Mouse (Mus musculus): Measurements from ENCODE around the gene Ffar3. TPM values are rescaled to one million over a fixed set of nuclear protein-coding genes. Genes with fewer than 3 reads are reported as not detected.
"Not testable (repeated sequence)": the region's sequence is repeated elsewhere in the genome, so short reads cannot be mapped to it uniquely, and the experiment has no call there.

Ffar3 gene
- polyA plus RNA-seq, 1 experiment from 2014 or later, result 0.12 TPM

DNA sequence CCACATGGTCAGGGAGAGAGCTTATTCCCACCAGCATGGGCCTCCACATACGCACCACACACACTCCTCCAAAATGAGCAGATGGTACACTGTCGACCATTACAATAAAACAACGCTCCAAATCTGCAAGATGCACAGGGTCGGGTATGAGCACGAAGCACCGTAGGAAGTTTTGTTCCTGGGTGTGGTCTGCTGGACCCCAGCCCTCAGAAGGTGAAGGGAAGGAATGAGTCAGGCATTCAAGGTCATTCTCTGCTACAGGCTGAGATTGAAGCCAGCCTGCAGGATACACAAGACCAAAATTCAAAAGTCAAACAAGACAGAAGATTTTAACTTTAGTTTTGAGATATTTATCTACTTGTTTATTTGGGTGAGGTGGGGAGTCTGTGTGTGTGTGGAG is 8.0 kb downstream of the Ffar3 start:
- WGBS, result 74% methylated on average over 6 of the region's 6 CpGs
- Histone ChIP-seq H3K27ac (ENCODE audit: low read length) (no peak overlapping the region), H3K4me1 (ENCODE audit: insufficient read depth, low read length) (no peaks in the 10 kb centered on the region), H3K4me3 (ENCODE audit: low read length) (no peak overlapping the region), H3K36me3 (ENCODE audit: insufficient read depth, low read length) (no peaks in the 10 kb centered on the region), H3K9ac (replicated peaks; ENCODE audit: low read length) (no peak overlapping the region), H3K4me2 (replicated peaks; ENCODE audit: low read depth, low read length) (no peak overlapping the region), H3K27me3 (ENCODE audit: insufficient read depth, low read length) (no peaks in the 10 kb centered on the region), H3K9me3 (ENCODE audit: low read length) (no peaks in the 10 kb centered on the region)
- ATAC-seq (ENCODE audit: low FRiP score, low TSS enrichment), result no peak

DNA sequence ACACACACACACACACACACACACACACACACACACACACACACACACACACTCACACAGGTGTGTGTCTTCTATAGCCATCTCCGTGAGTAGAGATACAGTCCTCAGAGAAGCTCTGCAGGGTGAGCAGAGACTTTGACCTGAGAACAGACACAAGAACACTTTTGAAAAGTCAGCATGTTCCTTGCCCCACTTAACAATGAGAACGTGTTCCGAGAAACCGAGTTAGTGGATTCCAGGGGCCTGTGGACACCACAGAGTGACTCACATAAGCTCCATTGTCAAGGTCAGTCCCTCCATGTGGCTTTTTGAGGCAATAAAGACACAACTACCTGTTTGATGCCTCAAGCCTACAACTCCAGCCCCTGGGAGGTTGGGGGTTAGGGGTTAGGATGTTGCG is 8.6 kb downstream of the Ffar3 start:
- ATAC-seq (ENCODE audit: low FRiP score, low TSS enrichment), result no peak
- no peak overlapping the region for H3K4me3 ChIP-seq (ENCODE audit: low read length)
- WGBS, result 79% methylated on average over 5 of the region's 5 CpGs
- no peaks in the 10 kb centered on the region for H3K36me3 ChIP-seq (ENCODE audit: insufficient read depth, low read length)
- no peak overlapping the region for H3K9ac ChIP-seq (replicated peaks; ENCODE audit: low read length)
- H3K27ac ChIP-seq (ENCODE audit: low read length), result no peak overlapping the region
- H3K27me3 ChIP-seq (ENCODE audit: insufficient read depth, low read length), result no peaks in the 10 kb centered on the region
- H3K9me3 ChIP-seq (ENCODE audit: low read length), result no peaks in the 10 kb centered on the region
- no peaks in the 10 kb centered on the region for H3K4me1 ChIP-seq (ENCODE audit: insufficient read depth, low read length)
- no peak overlapping the region for H3K4me2 ChIP-seq (replicated peaks; ENCODE audit: low read depth, low read length)

DNA sequence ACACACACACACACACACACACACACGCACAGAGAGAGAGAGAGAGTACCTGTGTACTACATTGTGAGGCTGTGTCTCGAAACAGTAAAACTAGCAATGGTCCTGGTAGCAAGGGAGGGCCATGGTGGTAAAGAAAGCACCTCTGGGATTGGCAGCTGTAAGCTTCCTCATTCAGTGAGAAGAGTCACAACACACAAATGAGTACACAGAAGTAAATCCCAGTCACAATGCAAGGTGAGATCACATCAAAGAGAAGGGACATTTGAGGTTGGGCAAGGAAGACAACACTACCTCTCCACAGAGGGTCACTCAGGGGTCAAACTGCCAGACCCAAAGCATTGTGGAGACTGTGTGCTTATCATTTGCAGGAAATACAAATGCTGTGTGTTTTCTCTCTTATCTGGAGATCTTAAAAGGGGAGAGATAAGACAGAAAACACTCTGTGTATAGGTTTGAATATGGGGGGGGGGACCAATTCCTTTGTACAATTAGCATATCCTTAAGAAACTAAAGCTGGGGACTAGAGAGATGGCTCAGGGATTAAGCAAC is 9.4 kb downstream of the Ffar3 start:
- no peak for ATAC-seq (ENCODE audit: low FRiP score, low TSS enrichment)
- no peaks in the 10 kb centered on the region for H3K9me3 ChIP-seq (ENCODE audit: low read length)
- no peaks in the 10 kb centered on the region for H3K27me3 ChIP-seq (ENCODE audit: insufficient read depth, low read length)
- 66% methylated on average over 2 of the region's 2 CpGs for WGBS
- H3K4me2 ChIP-seq (replicated peaks; ENCODE audit: low read depth, low read length), result no peak overlapping the region
- no peak overlapping the region for H3K27ac ChIP-seq (ENCODE audit: low read length)
- no peaks in the 10 kb centered on the region for H3K36me3 ChIP-seq (ENCODE audit: insufficient read depth, low read length)
- no peaks in the 10 kb centered on the region for H3K4me1 ChIP-seq (ENCODE audit: insufficient read depth, low read length)
- no peak overlapping the region for H3K4me3 ChIP-seq (ENCODE audit: low read length)
- H3K9ac ChIP-seq (replicated peaks; ENCODE audit: low read length), result no peak overlapping the region

DNA sequence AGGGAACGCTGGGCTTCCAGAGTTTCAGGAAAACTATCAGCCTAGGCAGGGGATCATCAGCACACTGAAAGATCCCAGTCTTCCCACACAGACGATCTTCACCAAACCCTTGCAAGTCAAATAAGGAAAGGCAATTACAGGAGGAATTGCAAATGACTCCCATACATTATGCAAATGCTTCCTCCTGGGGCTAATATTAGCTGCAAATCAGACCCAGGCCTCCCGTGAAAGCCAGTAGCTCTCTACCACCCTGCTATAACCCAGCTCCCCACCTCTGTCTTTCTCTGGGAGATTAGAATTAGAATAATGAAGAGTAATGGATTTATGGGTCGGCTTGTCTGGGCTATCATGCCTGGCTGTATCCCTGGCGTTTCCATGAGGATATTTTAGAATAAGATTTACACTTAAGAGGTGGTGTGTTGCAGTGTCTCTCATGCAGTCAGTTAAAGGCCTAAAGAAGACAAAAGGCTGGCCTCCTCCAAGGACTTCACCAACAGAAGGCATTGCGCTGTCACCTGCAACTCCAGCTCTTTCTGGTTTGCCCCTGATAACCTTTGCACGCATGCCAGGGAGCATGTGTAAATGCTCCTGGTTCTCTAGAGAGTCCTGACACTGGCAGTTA is 11.2 kb downstream of the Ffar3 start:
- Histone ChIP-seq H3K4me1 (ENCODE audit: insufficient read depth, low read length) (no peaks in the 10 kb centered on the region), H3K36me3 (ENCODE audit: insufficient read depth, low read length) (no peaks in the 10 kb centered on the region), H3K4me3 (ENCODE audit: low read length) (no peak overlapping the region), H3K9me3 (ENCODE audit: low read length) (no peaks in the 10 kb centered on the region), H3K27me3 (ENCODE audit: insufficient read depth, low read length) (no peaks in the 10 kb centered on the region), H3K27ac (ENCODE audit: low read length) (no peak overlapping the region), H3K9ac (replicated peaks; ENCODE audit: low read length) (no peak overlapping the region), H3K4me2 (replicated peaks; ENCODE audit: low read depth, low read length) (no peak overlapping the region)
- ATAC-seq (ENCODE audit: low FRiP score, low TSS enrichment), result no peak
- WGBS, result 28% methylated on average over 7 of the region's 7 CpGs

DNA sequence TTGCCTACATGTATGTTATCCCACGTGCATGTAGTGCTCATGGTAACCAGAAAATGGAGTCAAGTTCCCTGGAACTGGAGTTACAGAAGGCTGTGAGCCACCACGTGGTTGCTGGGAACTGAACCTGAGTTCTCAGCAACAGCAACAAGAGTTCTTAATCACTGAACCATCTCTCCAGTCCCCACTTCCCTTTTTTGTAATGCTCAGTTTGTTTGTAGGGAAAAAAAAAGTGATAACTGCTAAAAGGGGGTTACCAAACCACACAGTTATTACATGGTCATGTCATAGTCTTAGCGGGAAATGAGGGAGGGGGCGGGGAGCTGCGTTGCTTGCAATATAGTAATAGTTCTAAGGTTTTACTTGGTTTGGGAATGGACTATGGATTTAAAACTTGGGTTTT is 13.9 kb downstream of the Ffar3 start:
- H3K4me3 ChIP-seq (ENCODE audit: low read length), result no peak overlapping the region
- H3K36me3 ChIP-seq (ENCODE audit: insufficient read depth, low read length), result no peaks in the 10 kb centered on the region
- 82% methylated on average over 5 of the region's 5 CpGs for WGBS

DNA sequence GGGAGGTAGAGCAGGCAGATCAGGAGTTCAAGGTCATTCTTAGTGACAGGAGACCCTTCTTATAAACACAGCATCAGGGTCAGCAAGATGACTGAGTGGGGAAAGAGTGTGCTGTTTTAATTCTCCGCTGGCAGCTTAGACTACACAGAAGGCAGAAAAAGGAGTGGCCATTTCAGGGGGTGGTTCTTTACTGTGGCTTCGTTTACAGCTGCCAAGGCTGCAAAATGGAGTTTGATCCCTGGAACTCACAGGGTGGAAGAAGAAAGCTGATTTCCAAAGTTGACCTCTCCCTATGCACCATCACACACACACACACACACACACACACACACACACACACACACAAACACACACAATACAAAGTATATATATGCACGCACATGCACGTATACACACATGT is 14.6 kb downstream of the Ffar3 start:
- Histone ChIP-seq H3K4me3 (ENCODE audit: low read length) (no peak overlapping the region), H3K4me2 (replicated peaks; ENCODE audit: low read depth, low read length) (no peak overlapping the region), H3K27me3 (ENCODE audit: insufficient read depth, low read length) (no peaks in the 10 kb centered on the region), H3K9me3 (ENCODE audit: low read length) (no peaks in the 10 kb centered on the region), H3K9ac (replicated peaks; ENCODE audit: low read length) (no peak overlapping the region), H3K4me1 (ENCODE audit: insufficient read depth, low read length) (no peaks in the 10 kb centered on the region), H3K27ac (ENCODE audit: low read length) (no peak overlapping the region), H3K36me3 (ENCODE audit: insufficient read depth, low read length) (no peaks in the 10 kb centered on the region)
- ATAC-seq (ENCODE audit: low FRiP score, low TSS enrichment), result no peak
- WGBS, result 74% methylated on average over 4 of the region's 4 CpGs

More for the DNA sequence above, 13.9 kb downstream of the Ffar3 start:
- Histone ChIP-seq H3K9ac (replicated peaks; ENCODE audit: low read length) (no peak overlapping the region), H3K9me3 (ENCODE audit: low read length) (no peaks in the 10 kb centered on the region), H3K4me1 (ENCODE audit: insufficient read depth, low read length) (no peaks in the 10 kb centered on the region), H3K4me2 (replicated peaks; ENCODE audit: low read depth, low read length) (no peak overlapping the region), H3K27me3 (ENCODE audit: insufficient read depth, low read length) (no peaks in the 10 kb centered on the region), H3K27ac (ENCODE audit: low read length) (no peak overlapping the region)
- no peak for ATAC-seq (ENCODE audit: low FRiP score, low TSS enrichment)

DNA sequence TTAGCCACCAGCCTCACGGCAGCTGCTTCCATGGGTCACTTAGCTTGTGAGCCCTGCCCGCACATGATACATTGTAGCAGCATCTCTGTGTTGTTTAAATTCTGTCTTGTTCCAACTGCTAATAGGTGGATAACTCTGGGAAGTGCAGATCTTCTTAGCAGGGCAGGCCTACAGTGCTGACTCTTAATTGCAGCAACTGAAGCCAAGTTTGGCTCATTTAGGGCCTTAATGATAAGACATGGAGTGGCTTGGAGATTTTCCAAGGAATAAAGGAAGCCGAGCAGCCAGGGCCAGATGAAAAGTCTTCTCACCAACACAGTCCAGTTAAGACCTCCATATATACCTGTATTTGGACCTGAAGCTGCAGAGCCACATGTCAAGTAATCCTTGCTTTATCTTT is 15.7 kb downstream of the Ffar3 start:
- H3K9me3 ChIP-seq (ENCODE audit: low read length), result no peaks in the 10 kb centered on the region
- 55% methylated on average over 3 of the region's 3 CpGs for WGBS
- ATAC-seq (ENCODE audit: low FRiP score, low TSS enrichment), result no peak
- H3K27me3 ChIP-seq (ENCODE audit: insufficient read depth, low read length), result no peaks in the 10 kb centered on the region
- no peak overlapping the region for H3K27ac ChIP-seq (ENCODE audit: low read length)
- no peak overlapping the region for H3K4me3 ChIP-seq (ENCODE audit: low read length)
- H3K36me3 ChIP-seq (ENCODE audit: insufficient read depth, low read length), result no peaks in the 10 kb centered on the region
- H3K9ac ChIP-seq (replicated peaks; ENCODE audit: low read length), result no peak overlapping the region
- H3K4me1 ChIP-seq (ENCODE audit: insufficient read depth, low read length), result no peaks in the 10 kb centered on the region
- H3K4me2 ChIP-seq (replicated peaks; ENCODE audit: low read depth, low read length), result no peak overlapping the region

DNA sequence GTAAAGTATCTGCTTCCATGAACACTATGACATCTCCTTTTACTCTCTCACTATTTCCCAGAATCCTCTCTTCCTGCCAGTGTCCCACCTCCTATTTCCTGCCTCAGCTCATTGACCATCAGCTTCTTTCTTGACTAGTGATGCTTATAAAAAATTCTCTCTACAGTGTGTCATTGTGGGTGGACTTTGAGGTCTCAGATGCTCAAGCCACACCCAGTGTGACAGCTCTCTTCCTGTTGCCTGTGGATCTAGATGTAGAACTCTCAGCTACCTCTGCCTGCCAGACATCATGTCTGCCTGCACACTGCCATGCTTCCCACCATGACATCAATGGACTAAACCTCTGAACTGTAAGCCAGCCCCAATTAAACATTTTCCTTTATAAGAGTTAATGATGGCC is 18.7 kb downstream of the Ffar3 start:
- no peak overlapping the region for H3K9ac ChIP-seq (replicated peaks; ENCODE audit: low read length)
- H3K4me3 ChIP-seq (ENCODE audit: low read length), result no peak overlapping the region
- no peaks in the 10 kb centered on the region for H3K27me3 ChIP-seq (ENCODE audit: insufficient read depth, low read length)
- H3K9me3 ChIP-seq (ENCODE audit: low read length), result no peaks in the 10 kb centered on the region
- H3K4me2 ChIP-seq (replicated peaks; ENCODE audit: low read depth, low read length), result no peak overlapping the region
- no peak for ATAC-seq (ENCODE audit: low FRiP score, low TSS enrichment)
- H3K27ac ChIP-seq (ENCODE audit: low read length), result no peak overlapping the region
- H3K36me3 ChIP-seq (ENCODE audit: insufficient read depth, low read length), result no peaks in the 10 kb centered on the region
- no peaks in the 10 kb centered on the region for H3K4me1 ChIP-seq (ENCODE audit: insufficient read depth, low read length)

DNA sequence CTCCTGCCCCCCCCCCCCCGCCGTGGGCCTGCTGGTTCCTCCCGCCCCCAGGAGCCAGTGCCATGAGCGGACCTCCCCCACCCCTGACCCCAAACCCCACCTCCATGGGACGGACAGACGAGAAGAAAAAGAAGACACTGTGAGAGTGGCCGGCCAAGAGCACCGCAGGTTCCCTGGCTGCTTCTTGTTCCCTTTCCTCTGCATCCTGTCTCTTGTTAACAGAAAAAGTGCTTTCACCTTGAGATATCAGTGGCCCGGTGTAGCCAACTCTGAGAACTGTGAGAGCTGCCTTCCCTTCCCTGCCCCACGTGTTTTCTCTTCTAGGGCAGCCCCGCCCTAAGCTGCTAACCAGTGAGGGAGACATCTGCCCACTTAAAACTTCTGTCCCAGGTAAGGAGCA is 23.3 kb downstream of the Ffar3 start:
- not testable (repeated sequence) for H3K36me3 ChIP-seq (ENCODE audit: insufficient read depth, low read length); H3K4me3 ChIP-seq (ENCODE audit: low read length); H3K27me3 ChIP-seq (ENCODE audit: insufficient read depth, low read length); H3K9ac ChIP-seq (replicated peaks; ENCODE audit: low read length); H3K9me3 ChIP-seq (ENCODE audit: low read length); H3K4me1 ChIP-seq (ENCODE audit: insufficient read depth, low read length); H3K4me2 ChIP-seq (replicated peaks; ENCODE audit: low read depth, low read length); H3K27ac ChIP-seq (ENCODE audit: low read length); ATAC-seq (ENCODE audit: low FRiP score, low TSS enrichment)
- WGBS, result 51% methylated on average over 8 of the region's 11 CpGs

DNA sequence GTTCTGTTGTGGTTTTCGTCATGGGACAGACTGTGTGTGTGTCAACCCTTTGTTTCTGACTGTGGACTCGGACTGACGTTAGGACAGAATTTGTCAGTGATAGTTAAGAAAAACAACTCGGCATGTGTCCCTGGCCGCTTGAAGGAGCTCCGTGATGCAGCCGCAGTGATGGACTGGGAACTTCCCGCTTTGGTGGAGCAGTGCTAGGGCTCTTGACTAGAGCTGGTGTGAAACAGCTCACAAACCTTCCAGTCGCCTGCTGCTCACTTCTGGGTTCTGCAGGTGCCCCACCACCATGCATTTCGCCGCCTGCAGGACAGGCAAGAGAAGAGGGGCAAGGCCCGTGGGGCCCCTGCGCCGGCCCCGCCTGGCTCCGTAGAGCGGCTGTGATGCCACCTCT is 23.7 kb downstream of the Ffar3 start:
- Histone ChIP-seq H3K9ac (replicated peaks; ENCODE audit: low read length) (no peak overlapping the region), H3K9me3 (ENCODE audit: low read length) (no peaks in the 10 kb centered on the region), H3K27ac (ENCODE audit: low read length) (no peak overlapping the region), H3K4me3 (ENCODE audit: low read length) (no peak overlapping the region), H3K27me3 (ENCODE audit: insufficient read depth, low read length) (no peaks in the 10 kb centered on the region), H3K4me1 (ENCODE audit: insufficient read depth, low read length) (no peaks in the 10 kb centered on the region), H3K36me3 (ENCODE audit: insufficient read depth, low read length) (no peaks in the 10 kb centered on the region), H3K4me2 (replicated peaks; ENCODE audit: low read depth, low read length) (no peak overlapping the region)
- no peak for ATAC-seq (ENCODE audit: low FRiP score, low TSS enrichment)
- WGBS, result 74% methylated on average over 17 of the region's 17 CpGs

Data from kidney, embryonic 16.5 days (tissue).